Mouse (Mus musculus) layer of hippocampus, adult 9-10 months (tissue): ENCODE data around the gene Uaca.
A peak's percentile ranks its signal among the peaks of the same experiment; 100 is the strongest.

ENCODE experiments used
- DNase-seq: peaks from one replicate; pipeline ENCODE4 v3.0.0; 2022; ENCODE audit warnings: low spot score

The Uaca gene

DNA sequence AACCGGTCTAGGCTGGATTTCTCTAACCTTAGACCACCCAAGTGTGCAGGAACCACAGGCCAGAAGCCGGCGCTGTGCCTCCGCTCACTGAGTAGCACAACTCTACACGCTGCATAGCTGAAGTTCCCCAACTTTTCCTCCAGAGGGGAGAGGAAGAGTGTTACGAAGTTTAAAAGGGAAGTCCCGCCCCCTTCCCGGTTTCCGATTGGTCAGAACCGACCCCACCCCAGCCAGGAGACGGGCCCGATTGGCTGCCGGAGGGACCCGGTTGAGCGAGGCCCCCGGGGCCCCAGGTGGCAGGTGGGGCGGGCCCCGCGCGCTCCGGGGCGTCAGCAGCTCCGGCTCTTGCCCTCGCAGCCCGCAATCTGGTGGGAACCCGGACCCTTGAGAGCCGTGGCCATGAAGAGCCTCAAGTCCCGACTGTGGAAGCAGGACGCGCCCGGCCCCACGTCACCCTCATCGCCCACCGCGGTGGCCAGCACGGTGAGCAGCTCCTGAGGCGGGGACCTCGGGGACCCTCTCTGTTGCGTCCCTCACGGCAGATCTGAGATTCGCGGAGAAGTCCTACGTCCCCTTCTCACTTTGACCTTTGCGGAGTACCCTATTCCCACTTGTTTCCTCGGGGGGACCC is at the start of gene Uaca:
Gene Uaca (plus strand): TSS at position 333 of the 631 bp plus-strand sequence.
- peak; percentile 25 for DNase-seq

DNA sequence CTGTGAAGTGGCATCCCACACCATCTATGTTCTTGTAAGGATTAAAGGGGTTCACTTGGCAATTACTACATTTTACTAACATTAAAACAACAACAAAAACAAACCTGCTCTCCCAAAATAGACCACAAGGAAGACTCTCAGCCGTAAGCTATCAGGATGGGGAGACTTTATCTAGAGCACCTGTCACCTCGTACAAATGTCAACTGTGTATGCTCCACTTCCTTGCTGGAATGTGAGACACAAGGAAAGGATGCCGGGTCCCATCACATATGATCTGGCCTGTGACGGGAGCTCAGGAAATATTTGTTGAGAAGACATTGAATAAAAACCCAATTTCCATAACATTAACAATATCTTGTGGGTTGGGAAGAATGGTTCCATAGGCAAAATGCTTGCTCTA is 49.4 kb upstream of the Uaca start:
- DNase-seq, result no peak

DNA sequence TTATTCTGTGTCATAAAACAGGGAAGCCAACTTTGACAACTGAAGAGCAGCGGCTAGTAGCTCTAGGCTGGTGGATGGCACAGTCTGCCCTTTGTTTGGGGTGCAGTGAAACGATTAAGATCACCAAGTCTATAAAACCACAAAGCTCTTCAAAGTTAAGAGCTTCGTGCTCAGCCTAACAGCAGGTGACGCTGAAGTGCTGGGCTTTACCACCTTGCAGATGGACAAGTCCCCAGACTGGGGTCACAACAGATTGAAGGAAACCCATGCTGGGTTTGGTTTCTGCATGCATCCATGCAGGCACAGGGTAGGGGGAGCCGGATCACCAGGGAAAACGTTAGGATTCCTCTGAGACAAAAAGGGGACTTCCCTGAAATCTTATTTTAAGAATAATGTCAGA is 47.8 kb upstream of the Uaca start:
- DNase-seq, result no peak

DNA sequence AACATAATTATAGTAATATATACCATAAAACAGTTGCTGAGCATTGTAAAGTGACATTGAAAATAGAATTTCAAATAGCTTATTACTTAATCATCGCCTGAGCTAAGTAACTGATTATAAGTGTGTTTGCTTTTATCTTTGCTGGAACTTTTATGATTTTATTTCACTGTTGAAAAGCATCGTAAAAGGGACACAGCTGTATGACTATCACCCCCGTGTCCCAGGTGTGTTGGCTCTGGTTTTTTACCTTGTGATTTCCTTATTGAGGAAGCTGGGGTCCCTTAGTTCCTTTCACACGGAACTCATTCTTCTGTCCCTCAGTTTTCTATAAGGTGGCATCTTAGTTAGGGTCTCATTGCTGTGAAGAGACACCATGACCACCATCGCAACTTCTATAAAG is 46.7 kb upstream of the Uaca start:
- DNase-seq, result no peak

GRCm38 (mm10) chr9:60748191-60748590 is 46.2 kb upstream of the Uaca start:
- no peak for DNase-seq

GRCm38 (mm10) chr9:60749105-60749504 is 45.2 kb upstream of the Uaca start:
- DNase-seq, result no peak

DNA sequence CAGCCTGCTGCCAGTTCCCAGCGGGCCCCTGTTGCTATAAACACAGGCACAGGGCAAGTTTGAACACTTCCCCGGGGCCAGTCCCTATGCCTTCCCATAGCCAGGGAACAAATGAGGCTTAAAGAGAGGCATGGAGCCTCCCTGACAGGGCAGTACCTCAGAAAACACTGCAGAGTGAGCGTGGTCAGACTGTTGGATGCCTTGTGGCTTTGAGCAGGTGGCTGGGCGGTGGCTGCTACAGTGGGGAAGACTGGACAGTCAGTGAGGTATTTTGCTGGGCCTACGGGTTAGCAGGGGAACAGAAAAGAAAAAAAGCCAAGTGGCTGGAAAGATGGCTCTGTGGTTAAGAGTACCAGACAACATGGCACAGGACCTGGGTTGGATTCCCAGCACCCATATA is 43.2 kb upstream of the Uaca start:
- no peak for DNase-seq

- DNase-seq, result no peak
Measured at GRCm38 (mm10) chr9:60751971-60752370, 42.4 kb upstream of the Uaca start.

- no peak for DNase-seq
Measured at GRCm38 (mm10) chr9:60752636-60753035, 41.7 kb upstream of the Uaca start.

DNA sequence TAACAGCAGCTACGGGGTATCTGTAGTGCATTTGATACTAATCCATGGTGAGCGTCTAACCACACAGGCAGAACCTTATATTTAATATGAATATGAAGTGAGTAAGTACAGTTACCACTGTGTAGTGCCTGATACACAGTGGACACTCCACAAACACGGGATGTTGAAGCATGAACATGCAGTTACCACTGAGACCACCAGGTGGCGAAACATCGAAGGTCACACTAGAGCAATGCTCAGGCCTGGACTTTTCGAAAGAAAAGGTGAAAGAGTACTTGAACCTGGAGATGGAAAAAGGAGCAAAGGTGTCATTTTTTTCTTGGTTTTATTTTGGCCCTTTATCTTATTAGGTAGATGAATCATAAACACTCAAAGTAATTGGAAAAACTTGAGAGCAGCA is 38.1 kb upstream of the Uaca start:
- peak; percentile 36 for DNase-seq

- no peak for DNase-seq
Measured at GRCm38 (mm10) chr9:60756866-60757740, 37.2 kb upstream of the Uaca start.

- DNase-seq, result no peak
Measured at GRCm38 (mm10) chr9:60757817-60758216, 36.5 kb upstream of the Uaca start.

DNA sequence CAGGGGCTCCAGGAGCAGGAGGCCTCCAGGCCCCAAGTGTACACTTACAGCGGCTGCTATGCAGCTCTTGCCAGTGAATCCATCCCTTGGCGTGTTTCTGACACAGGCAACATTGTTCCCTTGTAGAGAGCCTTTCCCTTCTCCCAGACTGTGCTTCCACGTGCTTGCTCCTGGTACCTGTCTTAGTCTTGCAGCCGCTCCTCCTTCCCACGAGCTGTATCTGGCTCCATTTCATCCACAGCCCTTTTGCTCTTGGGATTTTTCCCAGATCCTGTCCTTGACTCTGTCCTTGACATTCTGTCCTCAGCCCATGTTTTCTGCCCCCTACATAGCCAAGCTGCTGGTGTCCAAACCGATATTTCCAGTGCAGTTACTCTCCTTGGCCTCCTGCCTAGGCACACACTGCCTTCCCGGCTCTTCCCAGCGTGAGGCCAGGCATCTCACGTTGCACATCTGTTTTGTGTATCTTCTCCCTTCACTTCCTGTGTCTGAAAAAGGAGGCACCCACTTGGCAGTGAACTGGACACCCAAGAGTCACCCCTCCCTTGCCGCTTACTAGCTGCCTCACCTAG is 34.8 kb upstream of the Uaca start:
- DNase-seq, result no peak

GRCm38 (mm10) chr9:60765181-60765580 is 29.2 kb upstream of the Uaca start:
- no peak for DNase-seq

- no peak for DNase-seq
Measured at GRCm38 (mm10) chr9:60768393-60768792, 25.9 kb upstream of the Uaca start.

GRCm38 (mm10) chr9:60769711-60770111 is 24.6 kb upstream of the Uaca start:
- DNase-seq, result no peak

GRCm38 (mm10) chr9:60773713-60774112 is 20.6 kb upstream of the Uaca start:
- DNase-seq, result no peak

GRCm38 (mm10) chr9:60776899-60777298 is 17.4 kb upstream of the Uaca start:
- no peak for DNase-seq

DNA sequence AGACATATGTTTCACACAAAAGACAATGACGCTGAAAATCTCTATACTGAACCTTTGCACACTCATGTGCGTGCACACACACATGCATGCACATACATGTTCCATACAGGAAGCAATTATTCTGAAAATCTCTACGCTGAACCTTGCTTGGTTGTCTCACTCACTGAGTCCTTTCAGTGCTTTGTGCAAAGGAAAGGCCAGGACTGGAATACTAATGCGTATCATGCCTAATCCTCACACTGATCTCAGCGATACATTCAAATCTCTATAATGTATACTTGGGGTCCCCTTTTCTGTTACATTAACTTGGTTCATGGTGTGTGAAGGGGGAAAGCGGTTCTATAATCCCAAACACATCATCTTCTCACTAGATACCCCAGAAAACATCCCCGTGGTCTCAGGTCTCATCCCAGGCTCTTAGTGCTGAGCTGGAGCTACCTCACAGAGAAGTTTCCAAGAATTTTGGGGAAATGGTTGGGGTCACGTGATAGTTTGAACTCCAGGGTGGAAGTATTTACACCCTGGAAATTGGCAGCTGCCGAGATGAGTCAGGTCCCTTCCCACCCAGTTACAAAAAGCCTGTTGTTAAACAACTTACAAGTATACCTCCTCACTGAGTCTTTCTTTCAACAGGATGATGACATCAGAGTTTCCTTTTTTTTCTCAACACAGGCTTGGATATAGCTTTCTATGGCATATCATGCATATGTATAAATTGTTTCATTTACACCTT is 12.1 kb upstream of the Uaca start:
- no peak for DNase-seq

- no peak for DNase-seq
Measured at GRCm38 (mm10) chr9:60785069-60785468, 9.3 kb upstream of the Uaca start.

DNA sequence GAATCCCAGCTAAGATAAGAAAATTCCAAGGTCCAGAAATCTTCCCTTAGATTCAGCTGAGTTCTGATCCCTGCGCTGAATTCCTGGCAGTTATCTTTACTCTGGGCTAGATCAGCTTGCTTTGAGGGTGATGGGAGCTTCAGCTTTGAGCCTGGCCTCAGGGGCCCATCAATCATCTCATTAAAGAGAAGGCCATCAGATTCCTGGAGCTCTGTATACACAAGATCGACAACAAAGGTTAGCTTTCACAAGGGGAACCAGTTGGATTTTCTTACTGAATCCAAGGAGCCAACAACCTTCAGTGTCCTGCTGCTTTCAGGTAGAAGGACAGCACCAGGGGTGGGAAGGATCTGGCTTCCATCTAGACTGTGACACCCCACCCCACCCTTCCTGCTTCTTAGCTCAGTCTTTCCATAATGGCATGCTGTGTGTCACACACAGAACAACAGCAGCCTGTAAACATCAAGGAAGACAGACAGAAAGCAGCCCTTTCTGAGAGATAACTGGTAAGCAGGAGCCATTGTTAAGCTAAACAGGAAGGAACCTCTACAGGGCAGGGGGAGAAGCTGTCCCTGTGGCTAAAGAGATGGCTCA is 6.7 kb upstream of the Uaca start:
- no peak for DNase-seq

DNA sequence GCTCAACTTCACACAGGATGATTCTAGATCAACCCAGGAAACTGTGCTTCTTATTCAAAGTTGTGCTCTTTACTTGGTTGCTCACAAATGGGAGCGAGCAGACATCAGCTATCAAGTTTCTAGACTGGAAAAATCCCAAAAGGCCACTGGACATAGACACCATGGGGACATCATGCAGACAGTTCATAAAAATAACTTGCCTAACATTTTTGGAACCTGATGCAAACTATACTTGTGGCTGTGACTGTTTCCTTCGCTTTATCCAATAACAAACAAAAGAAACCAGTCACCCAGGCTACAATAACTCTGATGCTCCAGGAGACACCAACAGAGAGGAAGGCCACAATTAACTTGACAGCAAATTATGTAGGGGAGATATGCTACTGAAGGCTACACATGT is 4.1 kb upstream of the Uaca start:
- no peak for DNase-seq
